Mouse (Mus musculus) liver, embryonic 16.5 days (tissue): ENCODE measurements at regions not wholly inside any gene's neighbourhood (a gene's known extent, or its start where the extent isn't known, plus 50 kb on each side); places are given as distances from the start of the nearest gene placed in this dataset.

Experiments
- ATAC-seq: fragments of 200-750 bp; cut with Nextera tagmentation; 2 replicates; pipeline ENCODE4 v1.8.0; 2017; ENCODE audit warnings: low read depth, mild to moderate bottlenecking, moderate number of reproducible peaks, moderate library complexity
- H3K27ac ChIP-seq: fragments of 300-500 bp; sonication (generic); 2 replicates; pipeline ENCODE4 v1.5.1; 2014; ENCODE audit warnings: mild to moderate bottlenecking, low read length
- H3K27me3 ChIP-seq: fragments of 300-500 bp; sonication (generic); 2 replicates; pipeline ENCODE4 v1.6.1; 2014; ENCODE audit warnings: low read depth, low read length, mixed read lengths; ENCODE audit not compliant: control insufficient read depth, insufficient read depth
- H3K36me3 ChIP-seq: fragments of 300-500 bp; sonication (generic); 2 replicates; pipeline ENCODE4 v1.6.1; 2014; ENCODE audit warnings: mild to moderate bottlenecking; ENCODE audit not compliant: control insufficient read depth, insufficient read depth
- H3K4me1 ChIP-seq: fragments of 300-500 bp; sonication (generic); 2 replicates; pipeline ENCODE4 v1.6.1; 2014; ENCODE audit warnings: low read depth, low read length, mixed read lengths; ENCODE audit not compliant: control insufficient read depth
- H3K4me2 ChIP-seq: fragments of 300-500 bp; sonication (generic); 2 replicates; pipeline ENCODE4 v1.6.1; 2014; ENCODE audit warnings: low read depth, low read length, mixed read lengths
- H3K4me3 ChIP-seq: fragments of 300-500 bp; sonication (generic); 2 replicates; pipeline ENCODE4 v1.5.1; 2014; ENCODE audit warnings: low read depth, mild to moderate bottlenecking, low read length
- H3K9ac ChIP-seq: fragments of 300-500 bp; sonication (generic); 2 replicates; pipeline ENCODE4 v1.6.1; 2014; ENCODE audit warnings: low read depth, low read length
- H3K9me3 ChIP-seq: fragments of 300-500 bp; sonication (generic); replicated peaks from 2 replicates; pipeline ENCODE4 v1.6.1; 2016; ENCODE audit warnings: low read length; ENCODE audit not compliant: control insufficient read depth
- WGBS: fragments of 180-500 bp; shearing (Covaris S2); extraction: QIAGEN DNeasy Blood & Tissue Kit; methylation state at CpG from one replicate; pipeline ENCODE4 v1.1.7; 2014; ENCODE audit not compliant: insufficient replicate concordance; 5-methylcytosine and 5-hydroxymethylcytosine counted together

DNA sequence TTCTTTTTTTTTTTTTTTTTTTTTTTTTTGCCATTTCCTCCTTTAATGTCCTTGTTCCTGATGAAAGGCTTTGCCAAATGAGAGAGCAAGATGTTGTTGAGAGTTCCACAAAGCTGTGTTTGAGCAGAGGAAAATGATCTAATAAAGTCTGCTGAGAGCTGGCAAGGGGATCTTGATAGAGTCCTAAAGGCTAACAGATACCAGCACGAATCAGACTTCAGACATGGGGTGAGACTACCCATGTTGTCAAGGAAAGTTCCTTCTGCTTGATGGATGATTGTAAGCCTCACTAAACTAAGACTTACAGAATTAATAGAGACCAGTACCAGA is 665.2 kb upstream of the Fam92a start:
- Histone ChIP-seq H3K36me3 (no peaks in the 10 kb centered on the region), H3K27ac (no peak overlapping the region), H3K9ac (no peak overlapping the region), H3K4me1 (no peaks in the 10 kb centered on the region), H3K9me3 (no peaks in the 10 kb centered on the region), H3K27me3 (no peaks in the 10 kb centered on the region), H3K4me2 (no peak overlapping the region), H3K4me3 (no peak overlapping the region)
- 21% methylated on average over 1 of the region's 1 CpGs for whole genome bisulfite sequencing
- ATAC-seq = no peak

DNA sequence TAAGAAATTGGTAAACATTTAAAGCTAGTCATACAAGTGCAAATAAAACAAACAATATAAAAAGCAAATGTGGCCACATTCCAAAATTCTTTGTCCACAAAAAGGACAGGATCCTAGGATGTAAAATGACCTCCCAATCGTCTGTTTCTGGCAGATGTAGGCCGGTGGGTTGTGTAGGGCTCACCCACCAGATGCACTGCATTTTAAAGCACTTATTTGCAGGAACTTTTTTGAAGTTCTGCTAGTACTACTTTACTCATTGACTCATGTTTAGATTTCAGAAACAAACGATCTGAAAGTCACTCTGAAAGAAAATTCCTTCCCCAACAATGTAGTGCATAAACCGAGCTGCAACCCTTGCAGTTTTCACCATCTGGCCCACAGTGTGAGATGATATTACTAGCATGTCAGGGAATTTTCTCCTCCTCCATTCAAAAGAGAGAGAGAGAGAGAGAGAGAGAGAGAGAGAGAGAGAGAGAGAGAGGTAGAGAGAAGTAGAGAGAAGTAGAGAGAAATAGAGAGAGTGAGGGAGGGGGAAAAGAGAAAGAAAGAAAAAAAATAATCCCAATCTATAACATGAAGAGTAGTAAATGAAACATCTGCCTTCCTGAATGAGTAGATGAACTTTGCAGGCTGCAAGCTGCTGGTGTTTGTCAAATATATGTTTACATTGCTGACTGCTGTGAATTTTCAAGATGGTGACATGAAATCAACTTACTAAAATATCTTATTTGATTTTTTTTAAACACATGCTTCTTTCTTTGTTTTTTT is 664.7 kb upstream of the Fam92a start:
- ATAC-seq = no peak
- no peaks in the 10 kb centered on the region for H3K27me3 ChIP-seq
- 37% methylated on average over 4 of the region's 4 CpGs for WGBS
- no peak overlapping the region for H3K27ac ChIP-seq
- H3K4me3 ChIP-seq = no peak overlapping the region
- no peaks in the 10 kb centered on the region for H3K9me3 ChIP-seq
- no peak overlapping the region for H3K4me2 ChIP-seq
- H3K36me3 ChIP-seq = no peaks in the 10 kb centered on the region
- H3K4me1 ChIP-seq = no peaks in the 10 kb centered on the region
- no peak overlapping the region for H3K9ac ChIP-seq

DNA sequence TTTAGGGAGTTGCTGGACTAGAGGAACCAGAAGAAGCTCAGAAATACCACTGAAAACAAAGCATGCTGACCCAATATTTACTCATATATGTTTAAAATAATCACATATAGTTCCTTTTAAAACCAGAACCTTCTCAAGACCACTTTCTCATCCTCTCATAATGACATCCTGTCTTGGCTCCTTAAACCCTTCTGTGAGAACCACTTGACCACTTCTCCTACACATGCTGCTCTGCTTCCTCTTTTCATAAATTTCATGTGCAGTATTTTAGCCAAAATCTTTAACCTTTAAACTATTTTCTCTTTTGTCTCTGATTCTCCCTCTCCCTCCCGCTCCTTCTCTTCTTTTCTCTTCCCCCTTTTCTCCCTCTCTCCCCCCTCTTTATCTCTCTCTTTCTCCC is 654.6 kb upstream of the Fam92a start:
- no peaks in the 10 kb centered on the region for H3K4me1 ChIP-seq
- no peak overlapping the region for H3K9ac ChIP-seq
- no peaks in the 10 kb centered on the region for H3K36me3 ChIP-seq
- ATAC-seq = no peak
- no peaks in the 10 kb centered on the region for H3K9me3 ChIP-seq
- no peak overlapping the region for H3K4me3 ChIP-seq
- no peaks in the 10 kb centered on the region for H3K27me3 ChIP-seq
- no peak overlapping the region for H3K27ac ChIP-seq
- 32% methylated on average over 1 of the region's 1 CpGs for WGBS
- H3K4me2 ChIP-seq = no peak overlapping the region

DNA sequence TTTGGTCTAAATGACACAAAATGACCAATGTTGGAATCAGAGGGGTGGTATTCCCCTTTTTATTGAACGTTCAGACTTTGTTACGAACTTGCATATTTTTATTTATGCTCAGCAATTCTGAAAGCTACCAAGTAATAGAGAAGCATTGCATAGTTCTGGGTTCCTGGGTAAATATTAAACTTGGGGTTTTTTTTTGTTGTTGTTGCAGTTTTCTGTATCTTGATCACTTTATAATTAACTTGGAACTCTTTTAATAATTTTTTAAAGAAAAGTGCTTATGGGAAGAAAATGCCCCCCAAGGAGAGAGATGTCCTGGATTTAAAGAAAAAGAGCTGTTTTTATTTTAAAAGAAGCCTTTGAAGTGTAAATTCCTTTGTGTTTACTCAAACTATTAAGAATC is 642.4 kb upstream of the Fam92a start:
- Histone ChIP-seq H3K27ac (no peak overlapping the region), H3K4me1 (no peaks in the 10 kb centered on the region), H3K4me2 (no peak overlapping the region), H3K27me3 (no peaks in the 10 kb centered on the region), H3K9me3 (no peaks in the 10 kb centered on the region), H3K36me3 (no peaks in the 10 kb centered on the region), H3K9ac (no peak overlapping the region), H3K4me3 (no peak overlapping the region)
- no peak for ATAC-seq
- WGBS = 61% methylated on average over 2 of the region's 2 CpGs

DNA sequence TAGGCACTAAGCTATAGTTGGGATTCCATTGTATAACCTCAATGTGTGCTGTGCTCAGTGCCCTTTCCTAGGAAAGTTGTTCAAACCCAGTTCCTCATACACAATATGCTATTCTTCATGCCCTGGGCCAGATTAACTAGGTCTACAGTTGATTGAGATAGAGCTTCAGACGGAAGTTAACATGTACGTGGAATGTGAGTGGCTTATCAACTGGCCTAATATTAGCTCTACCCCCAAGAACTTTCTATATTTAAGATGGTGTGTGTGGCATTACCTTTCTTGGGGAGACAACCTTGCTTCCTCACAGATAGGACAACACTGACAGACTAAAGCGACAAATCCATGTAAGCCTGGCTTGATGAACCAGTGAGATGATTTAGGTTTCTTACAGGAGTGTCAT is 629.4 kb upstream of the Fam92a start:
- no peak overlapping the region for H3K4me2 ChIP-seq
- H3K9ac ChIP-seq = no peak overlapping the region
- H3K27me3 ChIP-seq = no peaks in the 10 kb centered on the region
- H3K36me3 ChIP-seq = no peaks in the 10 kb centered on the region
- no peaks in the 10 kb centered on the region for H3K4me1 ChIP-seq
- ATAC-seq = no peak
- no peak overlapping the region for H3K27ac ChIP-seq
- 55% methylated on average over 3 of the region's 3 CpGs for WGBS
- no peaks in the 10 kb centered on the region for H3K9me3 ChIP-seq
- H3K4me3 ChIP-seq = no peak overlapping the region

DNA sequence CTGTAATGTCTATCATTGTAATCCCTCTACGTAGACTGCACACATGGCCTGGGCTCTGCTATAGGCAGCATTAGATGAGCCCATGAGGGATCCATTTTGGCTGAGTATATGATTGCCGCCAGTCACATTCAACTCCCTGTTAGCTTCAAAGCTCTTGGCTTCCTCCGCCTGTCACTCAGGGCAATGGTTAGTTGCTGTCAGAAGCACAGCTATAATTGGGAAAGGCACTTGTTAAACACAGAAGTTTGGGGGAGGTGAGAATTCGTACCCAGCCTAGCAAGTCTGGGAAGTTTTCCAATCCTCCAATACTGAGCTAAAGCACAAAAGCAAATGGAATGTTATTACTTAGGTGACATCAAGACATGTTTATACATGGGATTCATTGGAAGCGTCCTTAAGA is 627.7 kb upstream of the Fam92a start:
- Histone ChIP-seq H3K36me3 (no peaks in the 10 kb centered on the region), H3K4me3 (no peak overlapping the region), H3K4me1 (no peaks in the 10 kb centered on the region), H3K27me3 (no peaks in the 10 kb centered on the region), H3K4me2 (no peak overlapping the region), H3K9me3 (no peaks in the 10 kb centered on the region), H3K9ac (no peak overlapping the region), H3K27ac (no peak overlapping the region)
- 69% methylated on average over 5 of the region's 5 CpGs for WGBS
- no peak for ATAC-seq

DNA sequence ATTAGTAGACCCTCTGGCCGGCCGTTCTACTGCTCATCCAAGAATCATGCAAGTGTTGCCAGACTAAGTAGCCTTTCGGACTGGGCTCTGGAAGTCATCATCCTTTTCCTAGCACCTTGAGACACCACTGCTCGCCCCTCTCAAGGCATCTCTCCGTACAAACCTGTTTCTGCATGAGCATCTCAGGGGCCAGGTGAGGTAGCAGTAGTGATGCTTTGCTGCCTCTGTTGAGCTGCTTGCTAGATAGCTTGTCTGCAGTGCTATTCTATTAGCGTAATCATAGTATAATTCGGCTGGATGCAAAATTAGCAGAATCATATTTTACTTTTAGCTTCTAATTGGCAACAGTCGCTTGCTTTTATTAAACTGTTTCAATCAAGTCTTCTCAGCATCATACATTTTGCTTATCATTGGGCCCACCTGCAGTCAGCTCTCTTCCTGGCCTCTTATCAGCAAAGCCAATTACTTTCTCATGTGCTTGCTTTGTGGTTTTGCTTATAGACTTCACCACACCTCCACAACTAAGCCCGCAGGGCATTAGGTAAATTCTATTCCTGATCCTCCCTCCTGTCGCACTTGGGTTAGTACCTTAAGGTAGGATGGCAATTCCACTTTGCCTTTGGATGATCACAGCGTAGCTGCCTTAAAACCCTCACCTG is 621.1 kb upstream of the Fam92a start:
- 56% methylated on average over 11 of the region's 11 CpGs for WGBS

DNA sequence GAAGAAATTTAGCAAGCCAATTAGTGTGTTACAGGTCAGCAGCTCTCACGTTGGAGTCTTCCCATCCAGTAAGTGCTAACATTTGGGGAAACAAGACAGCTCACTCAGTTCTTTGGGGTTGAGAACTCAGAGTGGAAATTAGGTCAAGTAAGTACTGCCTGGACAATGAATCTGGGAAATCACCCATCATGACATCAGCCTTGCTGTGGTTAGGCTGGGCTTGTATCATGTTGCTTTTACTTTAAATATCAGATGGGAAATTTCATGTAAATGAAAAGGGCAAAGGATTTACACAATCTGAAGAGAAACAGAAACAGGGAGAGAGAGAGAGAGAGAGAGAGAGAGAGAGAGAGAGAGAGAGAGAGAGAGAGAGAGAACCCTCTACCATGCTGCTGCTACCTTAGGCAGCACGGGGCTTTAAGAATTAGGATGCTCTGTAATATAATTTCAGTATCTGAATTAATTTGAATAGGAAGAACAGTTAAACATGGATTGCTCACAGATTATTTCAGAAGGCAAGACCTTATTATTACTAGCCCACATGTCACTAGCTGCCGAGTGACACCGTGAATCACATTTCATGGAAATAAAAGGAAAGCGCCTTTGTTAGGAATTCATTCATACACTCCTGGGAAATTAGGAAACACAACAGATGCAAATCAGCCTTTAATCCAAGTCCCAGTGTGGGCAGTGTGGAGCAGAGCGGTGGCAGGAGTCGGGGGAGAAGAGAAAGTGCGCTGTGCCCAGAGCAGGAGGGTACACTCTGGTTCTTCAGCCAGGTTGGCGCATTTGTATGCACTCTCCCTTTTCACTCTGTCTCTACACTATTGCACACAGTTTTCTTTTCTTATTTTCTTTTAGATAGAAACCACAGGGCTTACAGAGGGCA is 620.2 kb upstream of the Fam92a start:
- H3K4me3 ChIP-seq = no peak overlapping the region
- WGBS = 74% methylated on average over 9 of the region's 9 CpGs
- H3K27me3 ChIP-seq = no peaks in the 10 kb centered on the region
- H3K4me2 ChIP-seq = no peak overlapping the region
- H3K27ac ChIP-seq = no peak overlapping the region
- no peak for ATAC-seq
- no peaks in the 10 kb centered on the region for H3K36me3 ChIP-seq
- no peaks in the 10 kb centered on the region for H3K4me1 ChIP-seq
- H3K9me3 ChIP-seq = no peaks in the 10 kb centered on the region
- H3K9ac ChIP-seq = no peak overlapping the region

More for the DNA sequence above, 621.1 kb upstream of the Fam92a start:
- Histone ChIP-seq H3K9me3 (no peaks in the 10 kb centered on the region), H3K27me3 (no peaks in the 10 kb centered on the region), H3K4me3 (no peak overlapping the region), H3K27ac (no peak overlapping the region), H3K4me2 (no peak overlapping the region), H3K36me3 (no peaks in the 10 kb centered on the region), H3K4me1 (no peaks in the 10 kb centered on the region), H3K9ac (no peak overlapping the region)
- no peak for ATAC-seq

DNA sequence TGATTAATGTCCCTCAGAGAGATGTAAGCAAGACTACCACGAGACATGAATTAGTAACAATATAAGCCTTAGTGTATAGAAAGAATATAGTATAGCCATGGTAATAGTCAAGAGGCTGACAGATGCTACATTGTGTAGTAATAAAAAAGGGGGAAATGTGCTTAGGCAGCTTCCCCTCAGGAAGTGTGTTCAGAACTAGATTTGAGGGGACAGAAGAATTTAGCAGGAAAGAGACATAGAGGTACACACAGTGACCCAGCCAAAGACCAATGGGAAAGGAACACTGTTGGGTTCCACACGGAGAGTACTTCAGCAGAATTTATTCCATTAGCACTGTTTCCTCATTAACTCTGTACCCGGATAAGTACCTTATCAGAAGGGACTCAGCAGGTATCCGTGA is 614.0 kb upstream of the Fam92a start:
- no peaks in the 10 kb centered on the region for H3K27me3 ChIP-seq
- ATAC-seq = no peak
- WGBS = 13% methylated on average over 4 of the region's 4 CpGs

More for the DNA sequence above, 614.0 kb upstream of the Fam92a start:
- H3K9me3 ChIP-seq = no peaks in the 10 kb centered on the region
- H3K4me1 ChIP-seq = no peaks in the 10 kb centered on the region
- H3K27ac ChIP-seq = no peak overlapping the region
- H3K36me3 ChIP-seq = no peaks in the 10 kb centered on the region
- no peak overlapping the region for H3K4me3 ChIP-seq
- no peak overlapping the region for H3K4me2 ChIP-seq
- H3K9ac ChIP-seq = no peak overlapping the region
